Mouse (Mus musculus) myocyte (in vitro differentiated cells): ENCODE results near the gene Lrriq1.

Source experiments
- MAX ChIP-seq: IDR thresholded peaks from one replicate; pipeline ENCODE4 v1.6.1; 2011; ENCODE audit warnings: low read depth, mild to moderate bottlenecking, control low read depth
- MYOD1 ChIP-seq, 3 experiments: IDR thresholded peaks; one replicate each; pipeline ENCODE4 v1.6.1; 2011; ENCODE audit warnings: control low read depth in 2 of 3, low read depth in 2 of 3, mild to moderate bottlenecking in 2 of 3, moderate library complexity in 1 of 3; ENCODE audit not compliant: insufficient read length in 2 of 3, control insufficient read depth in 1 of 3
- MYOG ChIP-seq, 3 experiments: IDR thresholded peaks; one replicate each; pipeline ENCODE4 v1.6.1; 2011; ENCODE audit warnings: control low read depth in 2 of 3, low read depth in 2 of 3, mild to moderate bottlenecking in 2 of 3; ENCODE audit not compliant: insufficient read length in 2 of 3, control insufficient read depth in 1 of 3, insufficient read depth in 1 of 3
- POLR2A ChIP-seq: IDR thresholded peaks from one replicate; pipeline ENCODE4 v1.6.1; 2011; ENCODE audit warnings: low read depth, mild to moderate bottlenecking, control low read depth, moderate library complexity; ENCODE audit not compliant: insufficient read length
- POLR2AphosphoS2 ChIP-seq: IDR thresholded peaks from one replicate; pipeline ENCODE4 v1.6.1; 2011; ENCODE audit warnings: low read depth, control low read depth; ENCODE audit not compliant: insufficient read length
- SRF ChIP-seq: IDR thresholded peaks from one replicate; pipeline ENCODE4 v1.6.1; 2011; ENCODE audit warnings: low read depth; ENCODE audit not compliant: control insufficient read depth, insufficient read length
- TCF12 ChIP-seq: IDR thresholded peaks from one replicate; pipeline ENCODE4 v1.6.1; 2011; ENCODE audit warnings: mild to moderate bottlenecking, control low read depth; ENCODE audit not compliant: poor library complexity, insufficient read depth, severe bottlenecking
- USF1 ChIP-seq: IDR thresholded peaks from one replicate; pipeline ENCODE4 v1.6.1; 2011; ENCODE audit warnings: low read depth, mild to moderate bottlenecking, control low read depth, moderate library complexity

- TF ChIP-seq POLR2A (no peak), USF1 (no peak), POLR2AphosphoS2 (no peak), MYOD1 (IDR thresholded peaks at IDR 0.05; ENCODE audit: control insufficient read depth in 1 of 3, insufficient read length in 2 of 3, low read depth in 2 of 3) (no peak), SRF (no peak), MYOG (IDR thresholded peaks at IDR 0.05; ENCODE audit: control insufficient read depth in 1 of 3, insufficient read depth in 1 of 3, insufficient read length in 2 of 3, low read depth in 2 of 3) (no peak), MAX (no peak), TCF12 (no peak)
Measured at GRCm38 (mm10) chr10:103046623-103047022, 189.5 kb downstream of the Lrriq1 start.
